Mouse (Mus musculus) neural tube, embryonic 15.5 days (tissue): ENCODE measurements at regions not wholly inside any gene's neighbourhood (a gene's known extent, or its start where the extent isn't known, plus 50 kb on each side); places are given as distances from the start of the nearest gene placed in this dataset.
A peak's percentile ranks its signal among the peaks of the same experiment; 100 is the strongest.

Experiments used
- ATAC-seq: fragments of 200-750 bp; cut with Nextera tagmentation; 2 replicates; pipeline ENCODE4 v1.8.0; 2017; ENCODE audit warnings: mild to moderate bottlenecking, moderate TSS enrichment, moderate library complexity; ENCODE audit not compliant: low FRiP score
- H3K27ac ChIP-seq: fragments of 300-500 bp; sonication (generic); replicated peaks from 2 replicates; pipeline ENCODE4 v1.5.1; 2015; ENCODE audit warnings: mild to moderate bottlenecking, inconsistent platforms
- H3K27me3 ChIP-seq: fragments of 300-500 bp; sonication (generic); replicated peaks from 2 replicates; pipeline ENCODE4 v1.6.1; 2015; ENCODE audit warnings: inconsistent platforms
- H3K36me3 ChIP-seq: fragments of 300-500 bp; sonication (generic); 2 replicates; pipeline ENCODE4 v1.6.1; 2015; ENCODE audit warnings: inconsistent platforms
- H3K4me1 ChIP-seq: fragments of 300-500 bp; sonication (generic); 2 replicates; pipeline ENCODE4 v1.6.1; 2015; ENCODE audit warnings: inconsistent platforms
- H3K4me2 ChIP-seq: fragments of 300-500 bp; sonication (generic); 2 replicates; pipeline ENCODE4 v1.6.1; 2015; ENCODE audit warnings: inconsistent platforms, mild to moderate bottlenecking, moderate library complexity
- H3K4me3 ChIP-seq: fragments of 300-500 bp; sonication (generic); replicated peaks from 2 replicates; pipeline ENCODE4 v1.5.1; 2015; ENCODE audit warnings: mild to moderate bottlenecking, inconsistent platforms
- H3K9ac ChIP-seq: fragments of 300-500 bp; sonication (generic); replicated peaks from 2 replicates; pipeline ENCODE4 v1.6.1; 2015; ENCODE audit warnings: mild to moderate bottlenecking, inconsistent platforms
- H3K9me3 ChIP-seq: fragments of 300-500 bp; sonication (generic); replicated peaks from 2 replicates; pipeline ENCODE4 v1.6.1; 2016; ENCODE audit warnings: inconsistent platforms
- WGBS: fragments of 180-500 bp; shearing (Covaris S2); methylation state at CpG from one replicate; pipeline ENCODE4 v1.1.7; 2015; ENCODE audit warnings: mixed read lengths; 5-methylcytosine and 5-hydroxymethylcytosine counted together

GRCm38 (mm10) chr2:179370882-179371546 lies 71.2 kb upstream of the Cdh4 start:
- Histone ChIP-seq H3K9me3 (no peaks in the 10 kb centered on the region), H3K9ac (no peak overlapping the region), H3K4me3 (no peak overlapping the region), H3K36me3 (no peaks in the 10 kb centered on the region), H3K27me3 (no peaks in the 10 kb centered on the region), H3K4me1 (peaks cover 11% of the 10 kb centered on the region; the same call in 1 of the 2 replicates), H3K4me2 (no peak overlapping the region), H3K27ac (no peak overlapping the region)
- 68% methylated on average over 14 of the region's 14 CpGs for WGBS
- no peak for ATAC-seq

DNA sequence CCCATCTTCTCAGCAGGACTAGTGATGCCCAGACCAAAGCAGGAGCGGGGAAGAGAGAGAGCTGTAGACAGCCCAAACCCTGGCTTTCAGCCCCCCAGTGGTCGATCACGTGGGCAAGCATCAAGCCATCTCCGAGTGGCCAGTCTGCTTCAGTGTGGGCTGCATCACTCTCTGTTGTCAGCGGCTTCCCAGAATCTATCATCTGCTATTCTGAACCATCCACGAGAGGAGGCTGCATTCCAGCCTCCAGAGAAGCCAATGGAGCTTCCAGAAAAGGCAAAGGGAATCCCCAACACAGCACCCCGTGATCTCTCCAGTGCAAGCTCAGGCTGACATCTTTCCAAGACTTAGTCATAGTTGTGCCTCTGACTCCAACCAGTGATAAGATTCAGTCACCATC lies 70.7 kb upstream of the Cdh4 start:
- H3K9me3 ChIP-seq, result no peaks in the 10 kb centered on the region
- no peak overlapping the region for H3K4me2 ChIP-seq
- no peaks in the 10 kb centered on the region for H3K36me3 ChIP-seq
- no peaks in the 10 kb centered on the region for H3K27me3 ChIP-seq
- H3K4me3 ChIP-seq, result no peak overlapping the region
- H3K9ac ChIP-seq, result no peak overlapping the region
- H3K27ac ChIP-seq, result no peak overlapping the region
- no peak; the same call in 1 of the 2 replicates for ATAC-seq
- WGBS, result 74% methylated on average over 7 of the region's 7 CpGs
- H3K4me1 ChIP-seq, result peaks cover 11% of the 10 kb centered on the region; the same call in 1 of the 2 replicates

DNA sequence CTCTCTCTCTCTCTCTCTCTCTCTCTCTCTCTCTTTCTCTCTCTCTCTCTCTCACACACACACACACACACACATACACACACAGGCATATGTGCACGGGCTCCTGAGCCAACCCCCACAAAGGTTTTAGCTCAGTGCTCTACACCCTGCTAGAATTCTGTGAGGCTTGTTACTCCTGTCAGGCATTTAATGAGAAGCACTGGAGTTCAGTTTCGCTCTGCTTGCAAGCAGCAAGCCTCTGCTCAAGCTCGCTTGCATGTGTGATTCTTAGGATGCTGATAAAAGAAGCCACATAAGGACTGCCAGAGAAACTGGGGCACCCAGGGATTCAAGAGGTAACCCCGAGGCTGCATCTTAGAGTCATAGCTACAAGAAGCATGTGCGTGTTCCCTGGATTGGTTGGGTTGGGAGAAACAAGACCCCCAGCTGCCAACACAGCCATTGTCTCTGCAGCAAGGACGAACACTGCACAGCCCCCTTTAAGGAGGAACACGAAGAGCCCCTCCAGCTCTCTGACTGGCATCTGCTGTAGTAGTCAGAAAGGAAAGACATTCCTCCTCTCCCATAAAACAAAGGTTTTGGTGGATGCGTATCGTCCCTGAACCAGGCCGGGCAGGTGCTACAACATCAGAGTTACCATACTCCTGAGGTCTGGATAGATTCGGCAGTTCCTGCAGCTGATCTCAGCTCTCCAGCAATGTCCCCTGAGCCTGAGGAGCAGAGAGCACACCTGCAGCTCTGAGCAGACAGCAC lies 62.4 kb upstream of the Cdh4 start:
- Histone ChIP-seq H3K36me3 (no peaks in the 10 kb centered on the region), H3K4me3 (no peak overlapping the region), H3K27ac (peak overlapping the region; percentile 66), H3K9me3 (no peaks in the 10 kb centered on the region), H3K4me1 (peaks cover 15% of the 10 kb centered on the region), H3K4me2 (no peak overlapping the region), H3K9ac (no peak overlapping the region), H3K27me3 (peaks cover 2% of the 10 kb centered on the region; the same call in 1 of the 2 replicates)
- ATAC-seq, result peak; percentile 50; the same call in 1 of the 2 replicates
- 58% methylated on average over 11 of the region's 11 CpGs for WGBS

GRCm38 (mm10) chr2:179380444-179380705 lies 61.9 kb upstream of the Cdh4 start:
- no peak overlapping the region for H3K27ac ChIP-seq
- no peaks in the 10 kb centered on the region for H3K36me3 ChIP-seq
- 57% methylated on average over 4 of the region's 4 CpGs for WGBS
- H3K9me3 ChIP-seq, result no peaks in the 10 kb centered on the region
- ATAC-seq, result no peak
- no peak overlapping the region for H3K4me3 ChIP-seq
- no peak overlapping the region for H3K9ac ChIP-seq
- no peak overlapping the region for H3K4me2 ChIP-seq
- H3K27me3 ChIP-seq, result peaks cover 2% of the 10 kb centered on the region; the same call in 1 of the 2 replicates
- H3K4me1 ChIP-seq, result peaks cover 15% of the 10 kb centered on the region

GRCm38 (mm10) chr2:179381916-179382315 lies 60.3 kb upstream of the Cdh4 start:
- Histone ChIP-seq H3K27me3 (peaks cover 2% of the 10 kb centered on the region; the same call in 1 of the 2 replicates), H3K9me3 (no peaks in the 10 kb centered on the region), H3K36me3 (no peaks in the 10 kb centered on the region), H3K27ac (no peak overlapping the region), H3K9ac (no peak overlapping the region), H3K4me2 (no peak overlapping the region), H3K4me3 (no peak overlapping the region), H3K4me1 (peaks cover 15% of the 10 kb centered on the region)
- ATAC-seq, result no peak
- WGBS, result 96% methylated on average over 3 of the region's 3 CpGs

- no peak overlapping the region for H3K4me2 ChIP-seq
- no peak overlapping the region for H3K4me3 ChIP-seq
- no peaks in the 10 kb centered on the region for H3K9me3 ChIP-seq
- no peaks in the 10 kb centered on the region for H3K36me3 ChIP-seq
- H3K4me1 ChIP-seq, result peaks cover 15% of the 10 kb centered on the region
- no peak overlapping the region for H3K9ac ChIP-seq
- 83% methylated on average over 9 of the region's 9 CpGs for WGBS
- no peak overlapping the region for H3K27ac ChIP-seq
- ATAC-seq, result no peak
- peaks cover 2% of the 10 kb centered on the region; the same call in 1 of the 2 replicates for H3K27me3 ChIP-seq
These were observed 59.6 kb upstream of the Cdh4 start for GRCm38 (mm10) chr2:179382594-179382993.

DNA sequence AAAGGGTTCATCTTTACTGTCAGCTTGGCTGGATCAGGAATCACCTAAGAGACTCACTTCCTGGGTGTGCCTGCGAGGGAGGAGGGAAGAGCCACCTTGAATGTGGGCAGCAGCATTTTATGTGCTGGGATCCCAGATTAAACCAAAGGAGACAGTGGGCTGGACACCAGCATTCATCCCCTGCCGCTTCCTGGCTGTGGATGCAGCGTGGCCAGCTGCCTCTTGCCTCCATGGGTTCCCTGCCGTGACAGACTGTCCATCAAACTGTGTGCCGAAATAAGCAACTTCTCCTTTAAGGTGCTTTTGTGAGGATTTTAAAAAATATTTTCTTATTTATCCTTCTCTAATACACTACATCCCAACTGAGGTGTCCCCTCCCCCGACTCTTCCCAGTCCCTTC lies 55.4 kb upstream of the Cdh4 start:
- Histone ChIP-seq H3K9ac (no peak overlapping the region), H3K4me2 (no peak overlapping the region)
- 75% methylated on average over 6 of the region's 6 CpGs for WGBS

GRCm38 (mm10) chr2:179390486-179390885 lies 51.7 kb upstream of the Cdh4 start:
- ATAC-seq, result no peak

More for the DNA sequence above, 55.4 kb upstream of the Cdh4 start:
- Histone ChIP-seq H3K4me1 (peaks cover 9% of the 10 kb centered on the region; the same call in 1 of the 2 replicates), H3K4me3 (no peak overlapping the region), H3K9me3 (no peaks in the 10 kb centered on the region), H3K27me3 (no peaks in the 10 kb centered on the region), H3K36me3 (no peaks in the 10 kb centered on the region), H3K27ac (no peak overlapping the region)
- ATAC-seq, result no peak

DNA sequence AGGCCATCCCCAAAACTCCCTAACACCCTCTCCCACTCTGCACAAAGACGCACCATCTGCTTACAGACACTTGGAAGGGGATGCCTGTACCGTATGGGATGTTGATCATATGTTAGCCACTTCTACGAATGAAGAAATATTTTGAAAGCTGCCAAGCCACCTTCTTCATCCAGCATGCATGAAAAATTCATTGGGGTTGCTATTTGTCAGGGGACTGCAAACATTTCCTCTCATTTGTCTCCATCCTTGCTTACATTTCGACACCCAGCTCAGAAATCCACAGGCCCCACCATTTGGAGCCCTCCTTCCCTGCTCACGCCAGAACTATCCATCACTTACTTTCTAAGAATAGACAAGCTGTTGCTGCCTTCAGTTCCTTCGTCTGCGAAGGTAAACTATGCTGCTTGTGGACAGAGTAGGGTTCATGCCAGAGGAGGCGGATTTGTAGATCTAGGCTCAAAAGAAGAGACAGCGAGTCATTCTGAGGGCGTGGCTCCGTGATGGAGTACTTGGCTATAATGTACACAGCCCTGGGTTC lies 51.2 kb upstream of the Cdh4 start:
- Histone ChIP-seq H3K27me3 (no peaks in the 10 kb centered on the region), H3K36me3 (no peaks in the 10 kb centered on the region), H3K4me1 (peaks cover 7% of the 10 kb centered on the region; the same call in 1 of the 2 replicates), H3K9ac (no peak overlapping the region), H3K27ac (no peak overlapping the region), H3K4me2 (no peak overlapping the region), H3K4me3 (no peak overlapping the region), H3K9me3 (no peaks in the 10 kb centered on the region)
- 73% methylated on average over 11 of the region's 11 CpGs for WGBS
- no peak for ATAC-seq

More at GRCm38 (mm10) chr2:179390486-179390885, 51.7 kb upstream of the Cdh4 start:
- H3K4me1 ChIP-seq, result peaks cover 7% of the 10 kb centered on the region; the same call in 1 of the 2 replicates
- H3K4me2 ChIP-seq, result no peak overlapping the region
- H3K27ac ChIP-seq, result no peak overlapping the region
- 83% methylated on average over 4 of the region's 4 CpGs for WGBS
- H3K9ac ChIP-seq, result no peak overlapping the region
- H3K9me3 ChIP-seq, result no peaks in the 10 kb centered on the region
- no peaks in the 10 kb centered on the region for H3K36me3 ChIP-seq
- no peaks in the 10 kb centered on the region for H3K27me3 ChIP-seq
- no peak overlapping the region for H3K4me3 ChIP-seq
